Mouse (Mus musculus) liver, embryonic 14.5 days (tissue): ENCODE measurements around the gene Glp2r.

Source experiments
- CTCF ChIP-seq: IDR thresholded peaks from 2 replicates; pipeline ENCODE4 v1.5.1; 2016; ENCODE audit warnings: antibody characterized with exemption, low read depth, control low read depth
- EP300 ChIP-seq: IDR thresholded peaks from 2 replicates; pipeline ENCODE4 v1.6.1; 2016; ENCODE audit warnings: antibody characterized with exemption, low read depth

GRCm38 (mm10) chr11:67712976-67713375 lies 58.0 kb downstream of the Glp2r start:
- TF ChIP-seq CTCF (no peak), EP300 (no peak)
